Mouse (Mus musculus): ENCODE measurements around the gene Wdr70.

DNA sequence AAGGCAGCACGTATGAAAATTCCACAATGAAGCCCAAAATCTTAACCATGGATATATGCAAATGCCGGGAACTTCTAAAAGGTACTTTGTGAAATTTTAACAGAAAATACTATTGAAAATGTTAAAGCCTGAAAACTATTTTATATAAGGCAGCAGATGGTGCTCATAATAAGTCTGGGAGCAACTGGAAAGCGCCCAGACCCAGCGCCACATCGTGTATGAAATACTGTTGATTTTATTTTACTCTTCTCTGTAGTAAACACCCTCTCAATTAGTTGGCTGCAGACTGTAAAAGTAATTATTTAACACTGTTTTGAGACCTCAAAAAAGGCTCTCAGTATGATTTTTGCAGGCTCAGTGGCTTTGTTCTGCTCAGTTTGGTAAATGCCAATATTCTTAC is 126.5 kb downstream of the Wdr70 start:
- TF ChIP-seq POLR2A (IDR thresholded peaks at IDR 0.05; ENCODE audit: borderline replicate concordance, control insufficient read depth, low read depth, low read length) (no peak), CTCF (IDR thresholded peaks at IDR 0.05; ENCODE audit: control insufficient read depth, insufficient read depth, low read length) (no peak)

Measured in bone marrow, adult 2 months (tissue).